Mouse (Mus musculus) left cerebral cortex, adult 2 months (tissue): ENCODE results near the gene Gemin4. TPM values are rescaled to one million over a fixed set of nuclear protein-coding genes. Genes with fewer than 3 reads are reported as not detected.
"Not testable (repeated sequence)": the region's sequence is repeated elsewhere in the genome, so short reads cannot be mapped to it uniquely, and the experiment has no call there.

Source experiments
- DNase-seq, 2 experiments: peaks; one replicate each; pipeline ENCODE4 v3.0.0; 2021 to 2022; ENCODE audit warnings: low spot score in 2 of 2, mixed read lengths in 1 of 2; ENCODE audit errors: extremely low spot score in 1 of 2
- H3K27ac ChIP-seq: fragments of 200-600 bp; 2 replicates; pipeline ENCODE4 v1.8.1; 2022
- H3K4me3 ChIP-seq: fragments of 200-600 bp; 2 replicates; pipeline ENCODE4 v1.8.1; 2022
- CTCF ChIP-seq: fragments of 200-600 bp; IDR thresholded peaks from 2 replicates; pipeline ENCODE4 v1.8.1; 2022; ENCODE audit warnings: antibody characterized with exemption, mild to moderate bottlenecking, moderate library complexity
- intact Hi-C: fragments of 180-260 bp; cut with DNase I; formaldehyde crosslinking; loops from one replicate; pipeline ENCODE4 v1.15.1; 2025
- total RNA-seq, 2 experiments: library from RNA; stranded (reverse); gene quantifications; 2 replicates each; pipeline ENCODE4 v1.2.3; 2021

The Gemin4 gene
- total RNA-seq, 2 experiments from 2014 or later, result 2.6 to 6.8 TPM

DNA sequence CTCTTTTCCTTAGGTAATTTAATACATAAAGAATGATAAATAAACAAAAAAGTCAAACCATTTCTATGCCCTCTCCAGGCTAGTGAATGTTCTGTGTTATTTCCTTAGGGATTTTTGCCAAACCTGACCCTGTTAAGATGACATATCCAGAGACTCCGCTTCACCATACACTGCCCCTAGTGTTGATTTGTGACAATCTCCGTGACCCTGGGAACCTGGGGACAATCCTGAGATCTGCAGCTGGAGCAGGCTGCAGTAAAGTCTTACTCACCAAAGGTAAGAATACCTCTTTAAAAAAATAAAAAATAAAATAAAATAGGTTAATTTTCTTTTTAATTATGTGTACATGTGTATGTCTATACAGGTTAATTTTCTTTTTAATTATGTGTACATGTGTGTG lies 29.8 kb upstream of the Gemin4 start:
- no peak for DNase-seq
- intact Hi-C loops, result no loop called here
- no peak for TF ChIP-seq CTCF
- Histone ChIP-seq H3K27ac (no peak overlapping the region), H3K4me3 (no peak overlapping the region)

DNA sequence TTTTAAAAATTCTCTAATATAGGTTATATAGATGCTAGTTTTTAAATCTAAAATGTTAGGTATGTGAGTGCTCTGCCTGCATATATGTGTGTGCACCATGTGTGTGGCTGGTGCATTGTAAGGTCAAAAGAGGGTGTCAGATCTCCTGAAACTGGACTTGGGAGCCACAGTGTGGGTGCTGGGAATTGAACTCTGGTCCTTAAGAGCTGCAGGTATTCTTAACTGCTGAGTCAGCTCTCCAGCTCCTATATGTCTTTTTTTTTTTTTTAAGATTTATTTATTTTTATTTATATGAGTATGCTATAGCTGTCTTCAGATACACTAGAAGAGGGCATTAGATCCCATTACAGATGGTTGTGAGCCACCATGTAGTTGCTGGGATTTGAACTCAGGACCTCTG lies 29.0 kb upstream of the Gemin4 start:
- Histone ChIP-seq H3K27ac (no peak overlapping the region), H3K4me3 (no peak overlapping the region)
- intact Hi-C loops, result no loop called here
- TF ChIP-seq CTCF, result no peak
- DNase-seq, result no peak

DNA sequence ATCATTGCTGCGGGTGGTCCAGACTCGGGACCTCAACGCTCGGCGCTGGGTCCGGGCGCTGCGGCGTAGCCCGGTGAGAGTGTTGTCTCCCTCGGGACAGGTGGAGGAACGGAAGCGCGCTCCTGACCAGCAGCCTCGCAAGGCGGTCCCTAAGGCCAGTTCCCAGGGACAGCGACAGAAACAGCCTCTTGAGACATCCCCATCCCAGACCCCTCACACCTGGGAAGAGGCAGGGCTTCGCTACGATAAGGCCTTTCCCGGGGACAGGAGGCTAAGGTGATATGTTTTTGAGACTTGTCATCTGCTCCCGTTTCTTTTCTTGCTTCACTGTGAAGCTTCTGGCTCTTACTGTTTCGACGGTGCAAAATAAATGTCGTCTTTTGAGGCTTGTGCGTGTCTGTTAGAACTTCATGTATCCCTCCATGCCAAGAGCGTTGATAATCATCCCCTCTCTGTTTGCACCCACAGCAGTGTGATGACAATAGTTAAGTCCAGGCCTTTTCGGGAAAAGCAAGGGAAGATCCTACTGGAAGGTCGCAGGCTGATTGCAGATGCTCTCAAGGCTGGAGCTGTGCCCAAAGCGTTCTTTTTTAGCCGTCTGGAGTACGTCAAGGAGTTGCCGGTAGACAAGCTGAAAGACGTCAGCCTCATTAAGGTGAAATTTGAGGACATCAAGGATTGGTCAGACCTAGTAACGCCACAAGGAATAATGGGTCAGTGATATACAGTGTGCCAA lies 26.5 kb upstream of the Gemin4 start:
- Histone ChIP-seq H3K27ac (peak overlapping the region; percentile 86), H3K4me3 (peak overlapping the region; percentile 91)
- TF ChIP-seq CTCF, result no peak
- DNase-seq, result no peak
- intact Hi-C loops, result no loop called here

DNA sequence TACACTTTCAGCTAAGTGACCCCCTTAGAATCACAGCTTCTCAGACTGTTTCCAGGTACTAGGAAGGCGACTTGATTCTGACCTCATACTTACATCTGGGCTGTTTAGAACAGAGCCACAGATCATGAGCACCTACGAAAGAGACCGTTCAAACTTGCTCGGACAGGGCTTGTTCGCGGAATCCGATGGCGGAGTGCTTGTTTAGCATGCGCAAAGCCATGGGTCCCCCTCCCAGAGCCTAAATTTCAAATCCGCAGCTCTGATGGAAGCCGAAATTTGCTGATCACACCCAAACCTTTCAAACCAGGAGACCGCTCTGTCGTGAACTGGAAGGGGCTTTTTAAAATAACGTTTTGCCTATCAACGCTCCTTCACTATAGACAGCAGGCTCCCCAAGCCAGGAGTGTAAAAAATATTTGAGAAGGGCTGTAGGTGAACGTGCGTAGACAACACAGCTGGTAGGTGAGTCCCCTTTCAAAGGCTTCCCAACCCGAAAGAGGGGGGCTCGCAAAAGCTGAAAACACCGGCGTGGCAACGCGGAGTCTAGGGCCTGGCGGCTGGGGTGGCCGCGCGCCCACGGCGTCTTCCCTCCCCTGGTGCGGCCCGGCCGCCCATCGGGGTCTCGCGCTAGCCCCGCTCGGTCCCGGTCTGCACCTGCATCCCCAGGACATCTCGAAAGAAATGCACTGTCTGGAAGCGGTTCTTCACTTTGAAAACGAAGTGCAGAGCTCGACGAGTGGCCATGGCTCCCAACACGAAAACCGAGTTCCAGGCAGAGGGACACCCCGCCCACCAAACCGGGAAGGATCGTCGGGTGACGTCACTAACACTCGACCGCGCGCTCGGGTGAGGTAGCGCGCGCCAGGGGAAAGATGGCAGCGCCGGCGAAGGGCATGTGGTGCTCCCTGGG lies 25.7 kb upstream of the Gemin4 start, which contains the start of the genes Mrm3 and Glod4:
Mrm3 (plus strand) TSS at position 815 of the 910 bp plus-strand sequence.
Glod4 (minus strand) TSS at position 825 of the 910 bp plus-strand sequence.
- peak within 1 kb of the TSS; percentile 86 for H3K27ac ChIP-seq
- DNase-seq, result peak; percentile 91 to 95
- peak within 1 kb of the TSS; percentile 91 for H3K4me3 ChIP-seq
- no peak for TF ChIP-seq CTCF
- intact Hi-C loops, result no loop called here

DNA sequence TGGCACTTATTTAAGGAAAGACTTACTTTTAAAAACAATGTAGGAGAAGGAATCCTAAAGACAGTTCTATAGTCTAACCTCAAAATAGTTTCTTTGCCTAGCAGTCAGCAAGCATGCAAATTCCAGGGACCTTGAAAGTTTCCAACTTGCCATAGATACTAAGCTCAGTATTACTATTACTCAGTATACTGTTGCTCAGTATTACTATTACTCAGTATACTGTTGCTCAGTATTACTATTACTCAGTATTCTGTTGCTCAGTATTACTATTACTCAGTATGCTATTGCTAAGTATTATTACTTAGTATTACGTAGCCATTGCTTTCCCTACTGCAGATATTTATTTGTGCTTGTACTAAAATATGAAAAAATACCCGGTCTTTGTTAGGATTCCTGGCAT lies 22.3 kb upstream of the Gemin4 start:
- intact Hi-C loops, result no loop called here
- H3K27ac ChIP-seq, result no peak overlapping the region
- no peak for TF ChIP-seq CTCF
- H3K4me3 ChIP-seq, result no peak overlapping the region
- DNase-seq, result no peak

DNA sequence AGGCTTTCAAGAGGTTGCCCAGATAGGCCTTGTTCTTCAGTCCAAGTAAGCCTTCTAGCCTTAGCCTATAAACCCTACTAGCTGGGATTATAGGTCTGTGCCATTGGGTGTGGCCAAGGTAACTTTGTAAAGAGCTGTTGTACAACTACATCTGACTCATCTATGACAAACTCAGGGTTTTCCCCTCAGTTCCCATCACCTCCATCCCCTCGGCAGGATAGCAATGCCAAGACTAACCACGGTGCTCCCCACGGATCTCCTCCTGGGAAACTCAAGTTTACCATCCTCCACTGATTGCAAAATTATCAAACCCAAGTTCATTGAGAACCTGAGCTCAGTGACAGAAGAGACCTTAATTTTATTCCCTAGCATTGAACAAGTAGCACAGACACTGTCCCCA lies 18.7 kb upstream of the Gemin4 start:
- H3K27ac ChIP-seq, result no peak overlapping the region; the same call in 1 of the 2 replicates
- intact Hi-C loops, result no loop called here
- TF ChIP-seq CTCF, result no peak
- no peak overlapping the region for H3K4me3 ChIP-seq
- DNase-seq, result no peak

DNA sequence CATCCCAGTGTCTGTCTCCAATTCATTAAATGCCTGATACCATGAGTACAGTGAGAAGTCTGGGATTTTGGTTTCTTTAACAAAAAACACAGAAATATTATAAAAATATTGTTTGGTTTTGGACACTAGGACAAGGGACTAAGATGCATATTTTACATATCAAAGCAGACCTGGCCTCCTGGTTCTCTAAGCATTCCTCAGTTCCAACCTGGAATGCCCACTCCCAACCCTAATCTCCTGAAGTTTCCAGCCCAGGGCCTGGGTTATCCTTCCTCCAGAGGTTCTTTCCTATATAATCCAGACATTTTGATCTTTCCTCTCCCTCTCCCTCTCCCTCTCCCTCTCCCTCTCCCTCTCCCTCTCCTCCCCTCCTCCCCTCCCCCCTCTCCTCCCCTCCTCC lies 7.6 kb upstream of the Gemin4 start:
- intact Hi-C loops, result no loop called here
- Histone ChIP-seq H3K27ac (no peak overlapping the region), H3K4me3 (no peak overlapping the region)
- no peak for TF ChIP-seq CTCF
- no peak for DNase-seq

DNA sequence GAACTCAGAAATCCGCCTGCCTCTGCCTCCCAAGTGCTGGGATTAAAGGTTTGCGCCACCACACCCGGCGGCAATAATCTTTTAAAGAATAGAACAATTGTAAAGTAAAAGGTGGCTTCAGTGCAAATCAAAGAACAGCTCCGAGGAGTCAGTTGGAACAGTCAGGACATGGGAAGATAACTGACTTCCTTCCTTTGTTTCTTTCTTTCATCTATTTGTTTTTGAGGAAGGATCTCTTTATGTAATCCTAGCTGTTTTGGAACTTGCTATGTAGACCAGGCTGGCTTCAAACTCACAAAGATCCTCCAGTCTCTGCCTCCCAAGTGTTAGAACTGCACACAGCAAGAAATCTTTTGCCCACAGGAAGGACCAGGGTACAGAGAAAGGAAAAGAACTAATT lies 7.2 kb upstream of the Gemin4 start:
- H3K27ac ChIP-seq, result no peak overlapping the region
- H3K4me3 ChIP-seq, result no peak overlapping the region
- no peak for DNase-seq
- intact Hi-C loops, result no loop called here
- TF ChIP-seq CTCF, result no peak

DNA sequence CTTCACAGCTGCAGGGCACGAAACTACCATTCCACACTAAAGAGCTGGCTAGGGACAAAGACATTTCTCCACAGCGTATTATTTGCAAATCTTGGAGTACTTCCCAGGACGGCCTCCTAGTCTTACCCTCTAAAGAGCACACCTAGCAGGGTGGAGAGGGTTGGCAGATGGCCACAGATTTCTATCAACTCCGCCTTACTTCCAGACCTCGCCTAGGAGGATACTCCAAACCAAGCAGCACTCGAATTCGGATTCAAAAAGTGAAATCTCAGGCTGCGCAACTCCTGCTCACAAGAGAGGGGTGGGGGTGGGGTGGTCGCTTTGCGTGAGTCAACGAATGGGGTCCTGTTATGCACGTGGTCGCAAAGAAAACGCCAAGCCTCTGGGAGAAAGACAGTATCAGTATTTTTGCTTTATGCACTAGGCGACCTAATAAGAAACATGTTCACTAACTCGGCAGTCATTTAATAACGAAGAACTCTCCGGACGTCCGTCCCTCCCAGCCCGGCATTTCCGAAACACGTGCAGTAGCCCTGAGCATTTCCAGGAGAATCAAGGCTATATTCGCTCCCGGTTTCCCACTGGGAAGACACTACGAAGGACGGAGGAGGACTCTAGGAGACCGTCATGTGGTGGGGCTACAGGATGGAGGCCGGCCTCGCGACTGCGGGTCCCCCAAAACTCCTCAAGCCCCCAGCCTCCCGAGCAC lies 629 bp downstream of the Gemin4 start:
- peak overlapping the region; percentile 94 for H3K27ac ChIP-seq
- intact Hi-C loops, result no loop called here
- H3K4me3 ChIP-seq, result peak overlapping the region; percentile 89
- no peak for TF ChIP-seq CTCF
- DNase-seq, result peak in 1 of 2 experiments; percentile 22

DNA sequence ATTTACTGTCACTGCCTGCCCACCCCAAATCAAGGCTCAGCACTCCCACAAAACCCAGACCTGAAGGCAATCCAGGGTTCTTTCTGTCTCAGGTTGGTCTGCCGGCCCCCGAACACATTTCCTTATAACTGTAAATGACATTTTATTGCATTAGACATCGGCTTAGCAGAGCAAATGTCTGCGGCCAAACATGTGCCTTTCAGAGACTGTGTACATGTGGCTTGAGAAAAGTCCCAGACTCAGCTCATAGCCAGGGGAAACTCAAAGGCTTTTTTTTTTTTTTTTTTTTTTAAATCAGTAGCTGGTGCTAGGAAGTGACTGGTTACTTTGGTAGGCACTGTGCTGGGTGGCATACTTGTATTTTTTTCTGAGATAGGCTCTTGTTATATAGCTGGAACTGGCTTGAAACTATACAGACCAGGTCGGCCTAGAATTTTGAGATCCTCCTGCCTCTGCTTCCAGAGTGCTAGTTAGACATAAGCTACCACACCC lies 1.4 kb downstream of the Gemin4 start:
- intact Hi-C loops, result no loop called here
- Histone ChIP-seq H3K27ac (no peak overlapping the region), H3K4me3 (no peak overlapping the region)
- no peak for DNase-seq
- TF ChIP-seq CTCF, result no peak

DNA sequence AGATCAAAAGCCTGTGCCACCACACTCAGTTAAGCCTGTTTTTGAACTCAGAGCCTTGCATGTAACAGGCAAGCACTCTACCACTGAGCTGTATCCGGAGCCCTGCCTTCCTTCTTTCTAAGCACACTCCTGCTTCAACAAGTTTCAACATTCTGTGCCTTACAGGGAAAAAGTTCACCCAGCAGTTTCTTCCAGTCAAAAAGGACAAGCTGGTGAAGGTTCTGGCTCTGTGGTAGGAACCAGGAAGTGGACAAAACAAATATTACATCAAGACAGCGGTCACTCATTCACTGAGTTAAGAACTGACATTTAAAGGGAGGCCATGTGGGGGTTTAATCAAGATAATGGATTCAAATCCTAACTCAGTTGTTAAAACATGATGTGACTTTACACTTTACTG lies 2.5 kb downstream of the Gemin4 start:
- TF ChIP-seq CTCF, result no peak
- Histone ChIP-seq H3K27ac (no peak overlapping the region), H3K4me3 (no peak overlapping the region)
- intact Hi-C loops, result no loop called here
- DNase-seq, result no peak

DNA sequence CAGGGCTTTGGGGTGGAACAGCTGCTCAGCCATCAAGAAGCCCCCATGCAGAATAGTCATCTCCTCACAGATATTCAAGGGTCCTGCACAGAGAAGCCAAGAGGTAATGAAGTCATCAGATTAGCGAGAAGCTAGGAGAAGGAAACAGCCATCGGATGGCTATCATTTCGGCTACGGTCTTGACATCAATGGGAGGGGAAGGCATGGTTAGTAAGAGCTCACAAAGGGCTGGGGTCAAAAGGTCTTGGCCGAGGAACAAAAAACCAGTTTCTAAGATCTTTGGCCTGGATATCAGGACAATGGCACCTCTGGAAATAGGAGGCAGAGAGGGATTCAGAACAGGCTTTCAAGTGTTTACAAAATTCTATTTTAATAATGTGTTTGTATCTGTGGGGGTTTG lies 3.6 kb downstream of the Gemin4 start:
- H3K4me3 ChIP-seq, result no peak overlapping the region
- no peak for TF ChIP-seq CTCF

DNA sequence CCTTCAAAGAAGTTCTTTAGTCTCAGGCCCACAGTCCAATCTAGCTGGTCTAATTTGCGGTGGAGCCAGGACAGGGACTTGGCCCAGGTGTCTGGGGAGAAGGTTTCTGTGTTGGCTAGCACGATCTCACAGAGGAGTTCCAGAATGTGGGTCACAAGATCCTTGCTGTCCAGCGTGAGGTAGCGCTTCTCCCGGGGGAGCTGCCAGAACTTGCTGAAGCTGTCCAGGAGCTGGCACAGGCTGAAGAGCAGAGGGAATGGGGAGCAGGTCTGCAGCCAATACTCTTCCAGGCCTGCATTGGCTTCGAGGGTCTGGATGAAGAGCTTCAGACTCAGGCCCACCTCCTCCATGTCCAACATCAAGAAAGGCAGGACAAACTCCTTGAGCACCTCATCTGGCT lies 5.9 kb downstream of the Gemin4 start:
- H3K4me3 ChIP-seq, DNase-seq, H3K27ac ChIP-seq, intact Hi-C loops: not testable (repeated sequence)

More for the DNA sequence above, 3.6 kb downstream of the Gemin4 start:
- no peak for DNase-seq
- H3K27ac ChIP-seq, result no peak overlapping the region
- intact Hi-C loops, result no loop called here
